Mouse (Mus musculus): ENCODE data around the gene Cdk2ap1.

GRCm38 (mm10) chr5:124330086-124330485 is 32.8 kb downstream of the Cdk2ap1 start:
- TF ChIP-seq CTCF (IDR thresholded peaks at IDR 0.05; ENCODE audit: low read depth, low read length) (no peak), EP300 (IDR thresholded peaks at IDR 0.05; ENCODE audit: insufficient read depth, low read depth, low read length) (no peak)
